Comparison of ENCODE assay signal across 13 mouse cellular contexts in the genomic region with DNA sequence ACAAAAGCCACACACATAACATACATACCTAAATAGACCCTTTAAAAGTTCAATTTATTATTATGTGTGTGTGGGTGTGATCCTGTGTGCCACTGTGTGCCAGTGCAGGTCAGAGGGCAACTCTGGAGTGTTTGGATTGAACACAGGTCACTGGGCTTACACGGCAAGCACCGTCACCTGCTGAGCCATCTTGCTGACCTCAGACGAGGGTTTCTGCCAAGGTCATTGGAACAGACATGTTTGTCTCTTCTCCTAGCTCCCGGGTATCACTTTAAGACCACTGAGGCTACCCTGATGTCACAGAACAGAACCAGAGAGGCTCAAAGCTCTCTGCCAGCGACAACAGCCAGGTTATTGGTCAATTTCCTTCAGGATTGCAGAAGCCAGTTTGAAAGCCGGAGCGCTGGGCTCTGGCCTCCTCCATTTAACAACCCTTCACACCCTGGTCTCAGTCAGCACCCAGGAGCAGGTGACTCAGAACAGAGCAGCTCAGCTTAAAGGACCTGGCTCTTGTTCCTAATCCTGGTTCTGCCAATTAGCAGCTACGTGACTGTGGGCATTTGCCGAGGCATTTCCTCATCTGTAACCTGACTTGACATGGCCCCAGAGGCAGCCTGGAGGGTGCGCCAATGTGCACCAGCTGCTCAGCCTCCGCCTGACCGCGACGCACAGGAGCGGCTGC. TPM values are rescaled to one million over a fixed set of nuclear protein-coding genes. Genes with fewer than 3 reads are reported as not detected.
DNase-seq lines count a peak whose midpoint lies in the region; ATAC-seq and TF ChIP-seq lines count a peak whose summit lies in the region.
"Had no signal": no experiment of that assay in that cellular context is flagged by ENCODE, and none has a peak within 500 bp of the region (broad histone marks: within the 10 kb centered on the region; RNA-seq: fewer than 3 reads in every experiment).

No protein-coding gene starts in this region.

- H3K4me1 ChIP-seq in hindbrain, postnatal 0 days (ENCODE audit: insufficient read depth, low read length), result no peaks in the 10 kb centered on the region
- no peaks in the 10 kb centered on the region for H3K4me1 ChIP-seq in hindbrain, embryonic 11.5 days (replicated peaks; ENCODE audit: control insufficient read depth, insufficient read depth, low read length)
- peaks cover 88% of the 10 kb centered on the region for H3K4me1 ChIP-seq in heart, embryonic 13.5 days

- peak; percentile 17 for DNase-seq in hindbrain, postnatal 0 days (ENCODE audit: low spot score)
- no peak for DNase-seq in hindbrain, embryonic 11.5 days (ENCODE audit: low spot score)
- peak; percentile 45 for DNase-seq in 416B (ENCODE audit: low read depth)
- DNase-seq in adipocyte (ENCODE audit: low spot score), result peak; percentile 62
- DNase-seq in ovary, postnatal 36 days (ENCODE audit: low spot score), result no peak
- DNase-seq in right cerebral cortex, postnatal 36 days (ENCODE audit: low spot score in 2 of 2), result no peak
- DNase-seq: layer of hippocampus, postnatal 36 days; thymus, postnatal 14 days had no signal

- H3K27me3 ChIP-seq in hindbrain, postnatal 0 days (ENCODE audit: insufficient read depth, low read length), result no peaks in the 10 kb centered on the region
- H3K27me3 ChIP-seq in hindbrain, embryonic 11.5 days (ENCODE audit: control insufficient read depth, insufficient read depth, low read length), result no peaks in the 10 kb centered on the region
- no peaks in the 10 kb centered on the region for H3K27me3 ChIP-seq in heart, embryonic 13.5 days (replicated peaks)
- H3K27me3 ChIP-seq: intestine, embryonic 15.5 days; midbrain, embryonic 12.5 days; neural tube, embryonic 13.5 days had no signal

- no peaks in the 10 kb centered on the region for H3K9me3 ChIP-seq in hindbrain, postnatal 0 days (ENCODE audit: low read length)
- H3K9me3 ChIP-seq in hindbrain, embryonic 11.5 days (ENCODE audit: control insufficient read depth, low read length), result no peaks in the 10 kb centered on the region
- no peaks in the 10 kb centered on the region for H3K9me3 ChIP-seq in heart, embryonic 13.5 days
- H3K9me3 ChIP-seq: intestine, embryonic 15.5 days; midbrain, embryonic 12.5 days; neural tube, embryonic 13.5 days had no signal

- no peak for TF ChIP-seq CTCF in hindbrain, postnatal 0 days (IDR thresholded peaks at IDR 0.05; ENCODE audit: low read depth)

- no peak overlapping the region for H3K27ac ChIP-seq in hindbrain, postnatal 0 days
- H3K27ac ChIP-seq in hindbrain, embryonic 11.5 days (ENCODE audit: low read depth, low read length), result no peak overlapping the region
- H3K27ac ChIP-seq in heart, embryonic 13.5 days (replicated peaks), result peak overlapping the region; percentile 25; the same call in 1 of the 2 replicates
- H3K27ac ChIP-seq: intestine, embryonic 15.5 days; liver, embryonic 14.5 days; midbrain, embryonic 12.5 days; neural tube, embryonic 13.5 days had no signal

- WGBS in hindbrain, postnatal 0 days, result 69% methylated on average over 15 of the region's 15 CpGs
- WGBS in hindbrain, embryonic 11.5 days, result 88% methylated on average over 15 of the region's 15 CpGs
- WGBS in heart, embryonic 13.5 days, result 84% methylated on average over 15 of the region's 15 CpGs

- no peak overlapping the region for H3K9ac ChIP-seq in hindbrain, postnatal 0 days (replicated peaks; ENCODE audit: low read length)
- H3K9ac ChIP-seq in hindbrain, embryonic 11.5 days (ENCODE audit: low read depth, low read length), result no peak overlapping the region
- H3K9ac ChIP-seq in heart, embryonic 13.5 days, result no peak overlapping the region
- H3K9ac ChIP-seq: intestine, embryonic 15.5 days; liver, embryonic 14.5 days; midbrain, embryonic 12.5 days; neural tube, embryonic 13.5 days had no signal

- ATAC-seq in hindbrain, postnatal 0 days, result no peak
- ATAC-seq in hindbrain, embryonic 11.5 days (ENCODE audit: low FRiP score), result no peak
- no peak for ATAC-seq in heart, embryonic 13.5 days (ENCODE audit: extremely low read depth, insufficient number of reproducible peaks, low FRiP score, low TSS enrichment)
- ATAC-seq: intestine, embryonic 15.5 days had no signal

- no peaks in the 10 kb centered on the region for H3K36me3 ChIP-seq in hindbrain, postnatal 0 days (ENCODE audit: insufficient read depth, low read length)
- no peaks in the 10 kb centered on the region for H3K36me3 ChIP-seq in hindbrain, embryonic 11.5 days (ENCODE audit: control insufficient read depth, insufficient read depth, low read length)
- peaks cover 16% of the 10 kb centered on the region for H3K36me3 ChIP-seq in heart, embryonic 13.5 days
- H3K36me3 ChIP-seq: intestine, embryonic 15.5 days had no signal

- no peak overlapping the region for H3K4me3 ChIP-seq in hindbrain, postnatal 0 days (ENCODE audit: low read length)
- no peak overlapping the region for H3K4me3 ChIP-seq in hindbrain, embryonic 11.5 days (ENCODE audit: low read depth, low read length)
- H3K4me3 ChIP-seq in heart, embryonic 13.5 days, result no peak overlapping the region
- H3K4me3 ChIP-seq: intestine, embryonic 15.5 days; midbrain, embryonic 12.5 days; neural tube, embryonic 13.5 days had no signal

- H3K4me2 ChIP-seq in hindbrain, postnatal 0 days (ENCODE audit: low read depth, low read length), result no peak overlapping the region
- no peak overlapping the region for H3K4me2 ChIP-seq in hindbrain, embryonic 11.5 days (replicated peaks; ENCODE audit: low read depth, low read length)
- no peak overlapping the region for H3K4me2 ChIP-seq in heart, embryonic 13.5 days
- H3K4me2 ChIP-seq: intestine, embryonic 15.5 days; midbrain, embryonic 12.5 days; neural tube, embryonic 13.5 days had no signal

RNA-seq across cellular contexts. Expression of gene Egln1, which starts 25.0 kb away (rescaled TPM):
- total RNA-seq in hindbrain, postnatal 0 days (2014; rRNA removed), result 41.6 and 45.1 TPM in 2 replicates
- 13.5 and 14.1 TPM in 2 replicates for polyA plus RNA-seq in hindbrain, postnatal 0 days (2015; fragmentation: Nextera tagmentation; extraction: Ambion mirVana)
- polyA plus RNA-seq in hindbrain, embryonic 11.5 days (2014; fragmentation: Nextera tagmentation; extraction: Ambion mirVana), result 19.9 and 23.4 TPM in 2 replicates
- 13.5 and 15.0 TPM in 2 replicates for polyA plus RNA-seq in heart, embryonic 13.5 days (2015; fragmentation: Nextera tagmentation; extraction: Ambion mirVana)

RNA-seq across cellular contexts. Expression of gene Sprtn, which starts 26.4 kb away (rescaled TPM):
- total RNA-seq in hindbrain, postnatal 0 days (2014; rRNA removed), result 10.6 and 11.6 TPM in 2 replicates
- polyA plus RNA-seq in hindbrain, postnatal 0 days (2015; fragmentation: Nextera tagmentation; extraction: Ambion mirVana), result 5.8 and 6.0 TPM in 2 replicates
- 9.6 and 12.3 TPM in 2 replicates for polyA plus RNA-seq in hindbrain, embryonic 11.5 days (2014; fragmentation: Nextera tagmentation; extraction: Ambion mirVana)
- 6.8 and 7.1 TPM in 2 replicates for polyA plus RNA-seq in heart, embryonic 13.5 days (2015; fragmentation: Nextera tagmentation; extraction: Ambion mirVana)

RNA-seq across cellular contexts. Expression of gene Exoc8, which starts 26.6 kb away (rescaled TPM):
- 28.3 and 36.8 TPM in 2 replicates for total RNA-seq in hindbrain, postnatal 0 days (2014; rRNA removed)
- polyA plus RNA-seq in hindbrain, postnatal 0 days (2015; fragmentation: Nextera tagmentation; extraction: Ambion mirVana), result 10.8 and 10.9 TPM in 2 replicates
- polyA plus RNA-seq in hindbrain, embryonic 11.5 days (2014; fragmentation: Nextera tagmentation; extraction: Ambion mirVana), result 6.7 and 8.7 TPM in 2 replicates
- polyA plus RNA-seq in heart, embryonic 13.5 days (2015; fragmentation: Nextera tagmentation; extraction: Ambion mirVana), result 5.9 and 6.2 TPM in 2 replicates

Comparison
In these comparisons a context has a peak if more than half of its experiments do, and no peak if none do; other contexts are left out.
1. DNase-seq: peak in hindbrain, postnatal 0 days (single experiment), 416B (single experiment) and adipocyte (single experiment); none in hindbrain, embryonic 11.5 days (single experiment), ovary, postnatal 36 days (single experiment) and right cerebral cortex, postnatal 36 days (0 of 2).